11 mouse cellular contexts compared by ENCODE assay signal in the genomic region with DNA sequence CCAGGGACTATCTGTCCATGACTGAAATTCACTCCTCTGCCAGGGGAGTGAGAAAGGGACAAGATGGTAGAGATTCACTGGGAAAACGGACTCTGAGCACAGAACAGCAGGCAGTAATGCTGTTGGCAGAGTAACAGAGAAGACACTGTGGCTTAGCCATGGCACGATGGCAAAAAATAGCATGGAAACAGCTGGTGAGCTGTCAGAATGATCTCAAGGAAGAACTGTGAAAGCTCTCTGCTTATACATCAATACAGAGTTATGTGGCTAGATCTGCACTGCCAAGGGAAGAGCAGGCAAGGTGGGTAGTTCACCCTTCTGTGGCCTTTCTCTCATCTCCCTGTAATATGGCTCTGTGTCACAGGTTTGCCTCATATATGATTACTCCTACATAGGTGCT.
DNase-seq lines count a peak whose midpoint lies in the region; ATAC-seq and TF ChIP-seq lines count a peak whose summit lies in the region.
"Had no signal": no experiment of that assay in that cellular context is flagged by ENCODE, and none has a peak within 500 bp of the region (broad histone marks: within the 10 kb centered on the region; RNA-seq: fewer than 3 reads in every experiment).

No protein-coding gene starts in this region.

- 62% methylated on average over 2 of the region's 2 CpGs for WGBS in midbrain, postnatal 0 days
- 71% methylated on average over 2 of the region's 2 CpGs for WGBS in midbrain, embryonic 15.5 days
- WGBS in forebrain, postnatal 0 days, result 43% methylated on average over 2 of the region's 2 CpGs
- 81% methylated on average over 2 of the region's 2 CpGs for WGBS in kidney, embryonic 16.5 days

- no peak overlapping the region for H3K4me3 ChIP-seq in midbrain, postnatal 0 days (ENCODE audit: low read depth, low read length)
- H3K4me3 ChIP-seq in midbrain, embryonic 15.5 days, result no peak overlapping the region
- no peak overlapping the region for H3K4me3 ChIP-seq in forebrain, postnatal 0 days (ENCODE audit: low read depth, low read length)
- H3K4me3 ChIP-seq in kidney, embryonic 16.5 days (ENCODE audit: low read length), result no peak overlapping the region
- H3K4me3 ChIP-seq: heart, adult 2 months; lung, embryonic 15.5 days had no signal

- H3K4me1 ChIP-seq in midbrain, postnatal 0 days (ENCODE audit: insufficient read depth, low read length), result no peaks in the 10 kb centered on the region
- peaks cover 8% of the 10 kb centered on the region for H3K4me1 ChIP-seq in midbrain, embryonic 15.5 days
- H3K4me1 ChIP-seq in forebrain, postnatal 0 days (ENCODE audit: insufficient read depth), result no peaks in the 10 kb centered on the region
- H3K4me1 ChIP-seq in kidney, embryonic 16.5 days (ENCODE audit: insufficient read depth, low read length), result 0 out of 2 replicates have a peak, but pooled peaks cover 8% of the 10 kb centered on the region
- H3K4me1 ChIP-seq: lung, embryonic 15.5 days had no signal

- no peaks in the 10 kb centered on the region for H3K27me3 ChIP-seq in midbrain, postnatal 0 days (ENCODE audit: insufficient read depth, low read length)
- no peaks in the 10 kb centered on the region for H3K27me3 ChIP-seq in midbrain, embryonic 15.5 days (replicated peaks)
- no peaks in the 10 kb centered on the region for H3K27me3 ChIP-seq in forebrain, postnatal 0 days (ENCODE audit: insufficient read depth, low read length)
- no peaks in the 10 kb centered on the region for H3K27me3 ChIP-seq in kidney, embryonic 16.5 days (ENCODE audit: insufficient read depth, low read length)
- H3K27me3 ChIP-seq: lung, embryonic 15.5 days had no signal

- H3K4me2 ChIP-seq in midbrain, postnatal 0 days (ENCODE audit: low read depth, low read length, poor library complexity, severe bottlenecking), result no peak overlapping the region
- no peak overlapping the region for H3K4me2 ChIP-seq in midbrain, embryonic 15.5 days
- H3K4me2 ChIP-seq in forebrain, postnatal 0 days (ENCODE audit: low read depth), result no peak overlapping the region
- H3K4me2 ChIP-seq in kidney, embryonic 16.5 days (replicated peaks; ENCODE audit: low read depth, low read length), result no peak overlapping the region
- H3K4me2 ChIP-seq: lung, embryonic 15.5 days had no signal

- H3K9ac ChIP-seq in midbrain, postnatal 0 days (replicated peaks; ENCODE audit: low read length, poor library complexity, severe bottlenecking), result no peak overlapping the region
- H3K9ac ChIP-seq in midbrain, embryonic 15.5 days, result no peak overlapping the region
- H3K9ac ChIP-seq in forebrain, postnatal 0 days, result no peak overlapping the region
- H3K9ac ChIP-seq in kidney, embryonic 16.5 days (replicated peaks; ENCODE audit: low read length), result no peak overlapping the region
- H3K9ac ChIP-seq: lung, embryonic 15.5 days had no signal

- H3K9me3 ChIP-seq in midbrain, postnatal 0 days (ENCODE audit: low read length), result no peaks in the 10 kb centered on the region
- H3K9me3 ChIP-seq in midbrain, embryonic 15.5 days, result no peaks in the 10 kb centered on the region
- no peaks in the 10 kb centered on the region for H3K9me3 ChIP-seq in forebrain, postnatal 0 days (ENCODE audit: low read length)
- no peaks in the 10 kb centered on the region for H3K9me3 ChIP-seq in kidney, embryonic 16.5 days (ENCODE audit: low read length)
- H3K9me3 ChIP-seq: lung, embryonic 15.5 days had no signal

- no peak for TF ChIP-seq CTCF in midbrain, postnatal 0 days (IDR thresholded peaks at IDR 0.05)
- no peak for TF ChIP-seq CTCF in forebrain, postnatal 0 days (IDR thresholded peaks at IDR 0.05; ENCODE audit: low read depth)

- intact Hi-C loops in gastrocnemius, postnatal 14 days (cut with DNase I; ENCODE audit: low total_unique reads), result no loop called here

- no peak overlapping the region for H3K27ac ChIP-seq in midbrain, postnatal 0 days (ENCODE audit: low read depth, low read length)
- H3K27ac ChIP-seq in midbrain, embryonic 15.5 days, result no peak overlapping the region
- H3K27ac ChIP-seq in forebrain, postnatal 0 days (ENCODE audit: low read depth, low read length), result no peak overlapping the region
- H3K27ac ChIP-seq in kidney, embryonic 16.5 days (ENCODE audit: low read length), result no peak overlapping the region
- H3K27ac ChIP-seq: heart, adult 2 months; lung, embryonic 15.5 days had no signal

- DNase-seq in midbrain, postnatal 0 days (ENCODE audit: low spot score), result peak; percentile 81
- DNase-seq in forebrain, postnatal 0 days, result peak; percentile 57
- DNase-seq in layer of hippocampus, postnatal 36 days, result peak; percentile 31 to 40
- DNase-seq in right cerebral cortex, postnatal 25 days, result peak; percentile 66
- DNase-seq in gastrocnemius, postnatal 14 days, result no peak
- DNase-seq in heart, adult 8-10 months (ENCODE audit: low spot score), result no peak
- DNase-seq: heart, adult 2 months had no signal

- 0 out of 2 replicates have a peak, but pooled peaks have one; percentile 16 for ATAC-seq in midbrain, postnatal 0 days (ENCODE audit: low FRiP score)
- ATAC-seq in midbrain, embryonic 15.5 days (replicated peaks), result no peak
- peak; percentile 86 for ATAC-seq in forebrain, postnatal 0 days
- no peak for ATAC-seq in kidney, embryonic 16.5 days (ENCODE audit: low FRiP score, low TSS enrichment)
- ATAC-seq: inflammation-experienced regulatory T-cells, adult 6 months had no signal

- H3K36me3 ChIP-seq in midbrain, postnatal 0 days (ENCODE audit: insufficient read depth, low read length), result no peaks in the 10 kb centered on the region
- no peaks in the 10 kb centered on the region for H3K36me3 ChIP-seq in midbrain, embryonic 15.5 days (replicated peaks)
- no peaks in the 10 kb centered on the region for H3K36me3 ChIP-seq in forebrain, postnatal 0 days (ENCODE audit: insufficient read depth)
- H3K36me3 ChIP-seq in kidney, embryonic 16.5 days (ENCODE audit: insufficient read depth, low read length), result no peaks in the 10 kb centered on the region
- H3K36me3 ChIP-seq: lung, embryonic 15.5 days had no signal

Comparison
In these comparisons a context has a peak if more than half of its experiments do, and no peak if none do; other contexts are left out.
1. ATAC-seq: peak in midbrain, postnatal 0 days (single experiment) and forebrain, postnatal 0 days (single experiment); none in midbrain, embryonic 15.5 days (single experiment) and kidney, embryonic 16.5 days (single experiment).
2. DNase-seq: peak in midbrain, postnatal 0 days (single experiment), forebrain, postnatal 0 days (single experiment), layer of hippocampus, postnatal 36 days (2 of 2) and right cerebral cortex, postnatal 25 days (single experiment); none in gastrocnemius, postnatal 14 days (single experiment) and heart, adult 8-10 months (single experiment).